Mouse (Mus musculus): ENCODE data around the gene Olfr697. TPM values are rescaled to one million over a fixed set of nuclear protein-coding genes. Genes with fewer than 3 reads are reported as not detected.

The Olfr697 gene
- polyA plus RNA-seq, 1 experiment from 2014 or later, result not detected

DNA sequence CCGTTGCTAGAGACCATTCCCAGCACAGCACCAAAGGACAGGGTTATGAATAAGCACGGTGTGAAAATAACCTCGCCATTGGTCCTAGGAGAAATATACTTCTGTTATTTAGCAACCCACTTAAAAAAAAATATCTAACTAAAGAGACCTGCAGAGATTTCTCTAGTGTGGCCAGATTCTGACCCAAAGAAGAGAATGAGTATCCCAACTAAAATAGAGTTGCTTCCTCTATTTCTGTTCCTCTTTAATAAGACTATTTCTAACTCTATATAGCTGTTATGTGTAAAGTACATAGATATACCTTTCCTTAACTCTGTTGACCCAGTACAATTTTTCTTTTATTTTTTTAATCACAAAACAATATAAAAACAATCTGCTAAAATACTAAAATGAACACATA lies 49.3 kb downstream of the Olfr697 start:
- no peaks in the 10 kb centered on the region for H3K4me1 ChIP-seq
- H3K4me2 ChIP-seq, result no peak overlapping the region
- WGBS, result 90% methylated on average over 3 of the region's 3 CpGs
- no peak overlapping the region for H3K4me3 ChIP-seq
- no peaks in the 10 kb centered on the region; the same call in 1 of the 2 replicates for H3K9me3 ChIP-seq (replicated peaks)
- H3K27me3 ChIP-seq, result no peaks in the 10 kb centered on the region
- H3K9ac ChIP-seq, result no peak overlapping the region
- H3K27ac ChIP-seq, result no peak overlapping the region
- no peak for ATAC-seq
- H3K36me3 ChIP-seq (ENCODE audit: poor library complexity, severe bottlenecking), result no peaks in the 10 kb centered on the region

DNA sequence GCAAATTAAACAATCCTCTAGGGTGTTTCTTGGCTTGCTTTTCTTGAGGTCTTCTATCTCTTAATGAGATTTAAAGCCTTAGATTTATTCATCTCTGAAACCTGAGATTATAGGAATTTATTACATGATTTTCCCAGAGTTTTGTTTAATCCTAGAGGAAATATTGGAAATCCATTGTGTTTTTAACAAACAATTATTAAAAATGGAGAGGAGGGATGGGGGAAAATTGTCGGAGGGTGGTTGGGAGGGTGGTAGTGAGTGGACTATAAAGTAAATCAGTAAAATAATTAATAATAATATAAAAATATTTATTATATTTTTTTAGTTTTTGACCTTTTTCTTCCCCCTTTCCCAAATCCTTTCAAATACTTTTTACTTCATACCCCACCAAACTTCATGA lies 50.5 kb downstream of the Olfr697 start, which contains the start of gene Olfr694:
Olfr694 (minus strand) TSS at position 101 of the 400 bp plus-strand sequence.
- Histone ChIP-seq H3K4me1 (no peaks in the 10 kb centered on the region), H3K9me3 (replicated peaks) (no peaks in the 10 kb centered on the region; the same call in 1 of the 2 replicates), H3K4me2 (no peak within 1 kb of the TSS), H3K27me3 (no peaks in the 10 kb centered on the region), H3K27ac (no peak within 1 kb of the TSS), H3K9ac (no peak within 1 kb of the TSS), H3K36me3 (ENCODE audit: poor library complexity, severe bottlenecking) (no peaks in the 10 kb centered on the region), H3K4me3 (no peak within 1 kb of the TSS)
- no peak for ATAC-seq
- 92% methylated on average over 1 of the region's 1 CpGs for WGBS

Other genes with a start within 250 kb of the Olfr697 start
- not detected in 2 replicates for gene Olfr693, start 61.9 kb downstream of the Olfr697 start, polyA plus RNA-seq (2015; fragmentation: Nextera tagmentation; extraction: Ambion mirVana)
- not detected in 2 replicates for gene Olfr694, start 50.6 kb downstream of the Olfr697 start, polyA plus RNA-seq (2015; fragmentation: Nextera tagmentation; extraction: Ambion mirVana)
- gene Olfr695, start 26.0 kb downstream of the Olfr697 start, polyA plus RNA-seq (2015; fragmentation: Nextera tagmentation; extraction: Ambion mirVana), result not detected in 2 replicates
- gene Olfr698, start 13.0 kb upstream of the Olfr697 start, polyA plus RNA-seq (2015; fragmentation: Nextera tagmentation; extraction: Ambion mirVana), result not detected in 2 replicates
- not detected in 2 replicates for gene Olfr699, start 50.8 kb upstream of the Olfr697 start, polyA plus RNA-seq (2015; fragmentation: Nextera tagmentation; extraction: Ambion mirVana)
- gene Olfr700, start 66.4 kb upstream of the Olfr697 start, polyA plus RNA-seq (2015; fragmentation: Nextera tagmentation; extraction: Ambion mirVana), result not detected in 2 replicates
- gene Olfr701, start 71.7 kb upstream of the Olfr697 start, polyA plus RNA-seq (2015; fragmentation: Nextera tagmentation; extraction: Ambion mirVana), result not detected in 2 replicates
- gene Olfr702, start 91.5 kb upstream of the Olfr697 start, polyA plus RNA-seq (2015; fragmentation: Nextera tagmentation; extraction: Ambion mirVana), result not detected in 2 replicates
- not detected in 2 replicates for gene Olfr703, start 100.9 kb upstream of the Olfr697 start, polyA plus RNA-seq (2015; fragmentation: Nextera tagmentation; extraction: Ambion mirVana)
- not detected in 2 replicates for gene Olfr704, start 120.7 kb upstream of the Olfr697 start, polyA plus RNA-seq (2015; fragmentation: Nextera tagmentation; extraction: Ambion mirVana)
- not detected in 2 replicates for gene Olfr705, start 134.4 kb upstream of the Olfr697 start, polyA plus RNA-seq (2015; fragmentation: Nextera tagmentation; extraction: Ambion mirVana)
- gene Olfr706, start 145.7 kb upstream of the Olfr697 start, polyA plus RNA-seq (2015; fragmentation: Nextera tagmentation; extraction: Ambion mirVana), result not detected in 2 replicates
- not detected in 2 replicates for gene Olfr707, start 158.8 kb upstream of the Olfr697 start, polyA plus RNA-seq (2015; fragmentation: Nextera tagmentation; extraction: Ambion mirVana)
- not detected in 2 replicates for gene Olfr1532-ps1, start 165.6 kb upstream of the Olfr697 start, polyA plus RNA-seq (2015; fragmentation: Nextera tagmentation; extraction: Ambion mirVana)
- gene Olfr709-ps1, start 189.8 kb upstream of the Olfr697 start, polyA plus RNA-seq (2015; fragmentation: Nextera tagmentation; extraction: Ambion mirVana), result not detected in 2 replicates
- gene Olfr710, start 205.9 kb upstream of the Olfr697 start, polyA plus RNA-seq (2015; fragmentation: Nextera tagmentation; extraction: Ambion mirVana), result not detected in 2 replicates
- gene Olfr6, start 221.5 kb upstream of the Olfr697 start, polyA plus RNA-seq (2015; fragmentation: Nextera tagmentation; extraction: Ambion mirVana), result not detected in 2 replicates
- not detected in 2 replicates for gene Olfr711, start 233.0 kb upstream of the Olfr697 start, polyA plus RNA-seq (2015; fragmentation: Nextera tagmentation; extraction: Ambion mirVana)